ENCODE assay signal across 7 mouse cellular contexts in the genomic region with DNA sequence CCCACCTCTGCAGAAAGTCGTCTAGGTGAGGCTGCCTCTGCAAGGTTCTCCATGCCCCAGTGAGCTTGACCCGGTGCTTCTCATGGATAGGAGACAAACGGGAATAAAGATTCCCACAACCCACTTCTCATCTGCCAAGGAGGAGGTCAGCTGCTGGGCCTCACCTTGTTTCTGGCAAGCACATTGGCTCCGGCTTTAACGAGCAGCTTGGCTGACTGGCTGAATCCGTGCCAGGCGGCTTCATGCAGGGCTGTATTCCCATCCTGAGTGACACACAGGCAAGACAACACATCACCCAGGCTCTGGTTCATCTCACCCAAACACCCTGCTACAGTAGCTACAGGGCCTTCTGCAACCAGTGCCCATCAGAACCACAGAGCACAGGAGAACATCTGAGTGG. TPM values are rescaled to one million over a fixed set of nuclear protein-coding genes. Genes with fewer than 3 reads are reported as not detected.
A peak's percentile ranks its signal among the peaks of the same experiment; 100 is the strongest.
DNase-seq lines count a peak whose midpoint lies in the region.

No protein-coding gene starts in this region.

- DNase-seq in left cerebral cortex, postnatal 10 days (ENCODE audit: extremely low spot score in 1 of 2, low spot score in 2 of 2), result peak; percentile 10 to 60
- DNase-seq in left cerebral cortex, adult 11 months (ENCODE audit: low spot score), result no peak
- DNase-seq in cerebellum, adult 11 months, result peak; percentile 82
- peak; percentile 97 for DNase-seq in cerebellum, postnatal 10 days
- DNase-seq in kidney, postnatal 25 days, result peak; percentile 23 to 61
- DNase-seq in B cell, adult 2 months, result no peak
- DNase-seq in spleen, adult 12 weeks (ENCODE audit: low spot score), result no peak

- intact Hi-C loops in left cerebral cortex, postnatal 10 days (cut with DNase I), result no loop called here

RNA-seq across cellular contexts. Expression of a gene that starts 26.9 kb away (rescaled TPM):
- 10 to 100 TPM; 42.5 to 44.3 TPM for total RNA-seq in left cerebral cortex, postnatal 10 days (2021)

Comparison
In these comparisons a context has a peak if more than half of its experiments do, and no peak if none do; other contexts are left out.
1. DNase-seq: peak in left cerebral cortex, postnatal 10 days (2 of 2), cerebellum, adult 11 months (single experiment), cerebellum, postnatal 10 days (2 of 2) and kidney, postnatal 25 days (2 of 2); none in left cerebral cortex, adult 11 months (single experiment), B cell, adult 2 months (0 of 2) and spleen, adult 12 weeks (single experiment).